9 mouse cellular contexts compared by ENCODE assay signal in genomic region chr8:127065113-127065473, GRCm38 (mm10). TPM values are rescaled to one million over a fixed set of nuclear protein-coding genes. Genes with fewer than 3 reads are reported as not detected.
DNase-seq lines count a peak whose midpoint lies in the region; ATAC-seq and TF ChIP-seq lines count a peak whose summit lies in the region.
"Had no signal": no experiment of that assay in that cellular context is flagged by ENCODE, and none has a peak within 500 bp of the region (broad histone marks: within the 10 kb centered on the region; RNA-seq: fewer than 3 reads in every experiment).

No protein-coding gene starts in this region.

- H3K27me3 ChIP-seq in testis, adult 2 months (ENCODE audit: control insufficient read depth, insufficient read depth, low read length), result no peaks in the 10 kb centered on the region
- H3K27me3 ChIP-seq in liver, embryonic 16.5 days (ENCODE audit: control insufficient read depth, insufficient read depth, low read depth, low read length), result peaks cover 39% of the 10 kb centered on the region

- WGBS in liver, embryonic 16.5 days (ENCODE audit: insufficient replicate concordance), result 9% methylated on average over 10 of the region's 10 CpGs

- H3K36me3 ChIP-seq in testis, adult 2 months (ENCODE audit: control insufficient read depth, insufficient read depth, low read length), result no peaks in the 10 kb centered on the region
- H3K36me3 ChIP-seq in liver, embryonic 16.5 days (ENCODE audit: control insufficient read depth, insufficient read depth), result no peaks in the 10 kb centered on the region

- TF ChIP-seq CTCF in testis, adult 2 months (IDR thresholded peaks at IDR 0.05; ENCODE audit: control insufficient read depth, insufficient read depth, insufficient replicate concordance, low read depth, low read length), result no peak

- no peak for TF ChIP-seq POLR2A in testis, adult 2 months (IDR thresholded peaks at IDR 0.05; ENCODE audit: control insufficient read depth, low read depth, low read length)

- H3K4me3 ChIP-seq in testis, adult 2 months (ENCODE audit: control insufficient read depth, low read depth, low read length), result peak overlapping the region; percentile 85
- H3K4me3 ChIP-seq in liver, embryonic 16.5 days (ENCODE audit: low read depth, low read length), result peak overlapping the region; percentile 63

- peak overlapping the region; percentile 68 for H3K9ac ChIP-seq in liver, embryonic 16.5 days (ENCODE audit: low read depth, low read length)

- H3K4me2 ChIP-seq in liver, embryonic 16.5 days (ENCODE audit: low read depth, low read length), result peak overlapping the region; percentile 47

- ATAC-seq in liver, embryonic 16.5 days (ENCODE audit: low read depth), result no peak
- no peak for ATAC-seq in erythroid progenitor cell, adult 5-6 weeks (replicated peaks; ENCODE audit: low FRiP score, poor library complexity, severe bottlenecking)

- H3K9me3 ChIP-seq in liver, embryonic 16.5 days (replicated peaks; ENCODE audit: control insufficient read depth, low read length), result no peaks in the 10 kb centered on the region

- H3K27ac ChIP-seq in testis, adult 2 months (ENCODE audit: control insufficient read depth, insufficient read depth, low read depth, low read length), result no peak overlapping the region
- H3K27ac ChIP-seq in liver, embryonic 16.5 days (ENCODE audit: low read length), result peak overlapping the region; percentile 77
- H3K27ac ChIP-seq: macrophage had no signal

- intact Hi-C loops in left cerebral cortex, postnatal 36 days (cut with DNase I), result loop anchor here (2.0 kb wide), 1 partner anchor 74 kb away; no protein-coding TSS in a partner anchor

- peak; percentile 53 for DNase-seq in embryo, embryonic 10 days (ENCODE audit: low spot score)
- DNase-seq in embryo, embryonic 9.5 days (ENCODE audit: extremely low spot score), result no peak
- DNase-seq in testis, postnatal 10 days (ENCODE audit: low spot score), result no peak
- no peak for DNase-seq in cerebellum, postnatal 10 days
- no peak for DNase-seq in left cerebral cortex, postnatal 36 days (ENCODE audit: low spot score in 2 of 2)

- peaks cover 13% of the 10 kb centered on the region for H3K4me1 ChIP-seq in testis, adult 2 months (ENCODE audit: control insufficient read depth, insufficient read depth, low read length)
- peaks cover 7% of the 10 kb centered on the region for H3K4me1 ChIP-seq in liver, embryonic 16.5 days (ENCODE audit: control insufficient read depth, low read depth, low read length)

RNA-seq across cellular contexts. Expression of gene Pard3, which starts 1.4 kb away (rescaled TPM):
- polyA plus RNA-seq in testis, adult 2 months (2012; rRNA removed), result 4.1 and 5.3 TPM in 2 replicates
- 6.3 and 7.0 TPM in 2 replicates for polyA plus RNA-seq in liver, embryonic 16.5 days (2015; fragmentation: Nextera tagmentation; extraction: Ambion mirVana)
- not detected in 2 replicates for total RNA-seq in erythroid progenitor cell, adult 5-6 weeks (2015; ENCODE audit: low replicate concordance)
- 0.15 and 2.1 TPM in 2 replicates for total RNA-seq in erythroid progenitor cell, adult 5-6 weeks (2017; ENCODE audit: low replicate concordance)
- 10 to 100 TPM; 16.7 to 21.5 TPM for total RNA-seq in left cerebral cortex, postnatal 36 days (2021)
- polyA plus RNA-seq: macrophage had no signal

Comparison
In these comparisons a context has a peak if more than half of its experiments do, and no peak if none do; other contexts are left out.
1. RNA of gene Pard3, which starts 1.4 kb away (total RNA-seq): 16.7 to 21.5 TPM in left cerebral cortex, postnatal 36 days; 0.15 to 2.1 TPM in erythroid progenitor cell, adult 5-6 weeks; every median in the first group is over 4 times any median in the second.